Mouse (Mus musculus) embryonic fibroblast, embryonic 13.5 days (primary cell): Measurements from ENCODE around the gene Pard6a.

Source experiments
- CTCF ChIP-seq: IDR thresholded peaks from 2 replicates; pipeline ENCODE4 v1.5.1; 2011; ENCODE audit warnings: mild to moderate bottlenecking, control low read depth, low read length, moderate library complexity, borderline replicate concordance; ENCODE audit not compliant: insufficient read depth
- POLR2A ChIP-seq: IDR thresholded peaks from 2 replicates; pipeline ENCODE4 v1.6.1; 2011; ENCODE audit warnings: low read depth, mild to moderate bottlenecking, control low read depth, low read length, moderate library complexity

DNA sequence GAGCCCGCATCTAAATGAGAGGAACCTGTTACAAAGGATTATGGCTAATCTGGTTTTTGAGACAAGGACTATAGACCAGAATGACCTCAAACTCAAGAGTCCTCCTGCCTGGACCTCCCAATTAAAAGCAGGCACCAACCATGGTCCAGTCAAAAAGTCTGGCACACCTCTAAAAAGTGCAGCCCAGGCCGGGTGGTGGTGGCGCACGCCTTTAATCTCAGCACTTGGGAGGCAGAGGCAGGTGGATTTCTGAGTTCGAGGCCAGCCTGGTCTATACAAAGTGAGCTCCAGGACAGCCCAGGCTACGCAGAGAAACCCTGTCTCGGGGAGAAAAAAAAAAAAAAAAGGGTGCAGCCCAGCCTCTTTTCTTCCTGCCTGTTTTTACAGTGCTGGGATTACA is 15.6 kb upstream of the Pard6a start:
- no peak for TF ChIP-seq POLR2A
- TF ChIP-seq CTCF: no peak
